Mouse (Mus musculus): ENCODE data around the gene Acbd7.

DNA sequence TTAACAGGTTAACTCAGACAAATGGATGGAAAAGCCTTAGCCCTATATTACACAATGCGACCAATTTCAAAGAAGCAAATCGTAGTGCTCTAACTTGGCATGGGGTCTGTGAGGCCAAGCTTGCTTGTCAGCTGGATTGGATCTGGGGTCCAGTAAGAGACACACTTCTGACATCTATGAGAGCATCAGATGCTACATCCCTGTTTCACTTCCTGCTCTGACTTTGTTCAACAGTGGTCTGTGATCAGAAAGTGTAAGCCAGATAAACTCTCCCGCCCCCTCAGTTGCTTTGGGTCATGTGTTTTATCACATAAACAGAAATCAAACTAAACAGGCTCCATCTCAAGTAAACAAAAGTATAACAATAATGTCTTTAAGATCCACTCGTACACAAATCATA is 12.5 kb downstream of the Acbd7 start:
- TF ChIP-seq CTCF (IDR thresholded peaks at IDR 0.05; ENCODE audit: low read depth) = no peak
- no peak for TF ChIP-seq EP300 (optimal IDR thresholded peaks at IDR 0.05)
